Mouse (Mus musculus): ENCODE data around the gene Mettl2. TPM values are rescaled to one million over a fixed set of nuclear protein-coding genes. Genes with fewer than 3 reads are reported as not detected.
"Not testable (repeated sequence)": the region's sequence is repeated elsewhere in the genome, so short reads cannot be mapped to it uniquely, and the experiment has no call there.

Mettl2 gene
- polyA plus RNA-seq, 1 experiment = 18.5 TPM

DNA sequence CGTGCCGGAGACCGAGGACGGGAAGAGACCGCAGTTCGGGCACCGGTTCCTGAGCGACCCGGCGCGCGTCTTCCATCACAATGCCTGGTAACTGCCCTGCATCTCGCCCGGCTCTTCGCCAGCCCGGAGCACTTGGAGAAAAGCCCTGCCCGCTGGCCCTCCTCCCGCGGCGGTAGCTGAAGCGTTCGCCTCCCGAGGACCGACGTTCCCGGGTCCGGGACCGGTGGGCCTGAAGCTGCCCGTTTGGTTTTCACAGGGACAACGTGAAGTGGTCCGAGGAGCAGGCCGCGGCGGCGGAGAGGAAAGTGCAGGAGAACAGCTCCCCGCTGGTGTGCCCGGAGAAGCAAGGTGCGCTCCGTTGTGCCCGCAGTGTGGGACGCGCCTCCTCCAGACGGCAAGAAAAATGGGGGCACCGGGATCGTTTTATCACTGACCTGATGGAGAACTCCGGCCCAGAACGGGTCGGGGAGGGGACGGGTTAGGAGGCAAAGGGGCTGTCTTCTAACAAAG, 350 bp downstream of the Mettl2 start:
- Histone ChIP-seq H3K79me2 (ENCODE audit: control insufficient read depth, insufficient read depth) (peaks cover 51% of the 10 kb centered on the region), H3K79me3 (ENCODE audit: low read depth) (peaks cover 45% of the 10 kb centered on the region), H3K4me3 (ENCODE audit: insufficient read depth, poor library complexity, severe bottlenecking) (peak overlapping the region; percentile 100), H3K27me3 (ENCODE audit: control insufficient read depth, insufficient read depth, insufficient read length) (no peaks in the 10 kb centered on the region), H3K36me3 (ENCODE audit: control insufficient read depth, insufficient read depth) (peaks cover 36% of the 10 kb centered on the region), H3ac (ENCODE audit: control insufficient read depth, insufficient read length, low read depth) (peak overlapping the region; percentile 81)
- no peak for TF ChIP-seq MAX (IDR thresholded peaks at IDR 0.05)
- no peak for TF ChIP-seq CEBPB (IDR thresholded peaks at IDR 0.05; ENCODE audit: low read depth)
- TF ChIP-seq USF1 (IDR thresholded peaks at IDR 0.05; ENCODE audit: low read depth) = no peak
- TF ChIP-seq MYOG (IDR thresholded peaks at IDR 0.05; ENCODE audit: control insufficient read depth, extremely low read depth, insufficient read length) = no peak
- TF ChIP-seq MYOD1 (IDR thresholded peaks at IDR 0.05; ENCODE audit: control insufficient read depth, insufficient read length, low read depth) = no peak
- TF ChIP-seq CTCF (IDR thresholded peaks at IDR 0.05; ENCODE audit: control insufficient read depth, insufficient read depth, insufficient read length) = no peak
- no peak for TF ChIP-seq FOSL1 (IDR thresholded peaks at IDR 0.05; ENCODE audit: insufficient read depth, low read length, poor library complexity, severe bottlenecking)

GRCm38 (mm10) chr11:105135692-105136091, 9.5 kb downstream of the Mettl2 start:
- no peak overlapping the region for H3ac ChIP-seq (ENCODE audit: control insufficient read depth, insufficient read length, low read depth)
- H3K27me3 ChIP-seq (ENCODE audit: control insufficient read depth, insufficient read depth, insufficient read length) = no peaks in the 10 kb centered on the region
- H3K79me3 ChIP-seq (ENCODE audit: low read depth) = peaks cover 4% of the 10 kb centered on the region
- no peak overlapping the region for H3K4me3 ChIP-seq (ENCODE audit: insufficient read depth, poor library complexity, severe bottlenecking)
- H3K79me2 ChIP-seq (ENCODE audit: control insufficient read depth, insufficient read depth) = peaks cover 6% of the 10 kb centered on the region
- H3K36me3 ChIP-seq (ENCODE audit: control insufficient read depth, insufficient read depth) = peaks cover 99% of the 10 kb centered on the region
- TF ChIP-seq MYOG (IDR thresholded peaks at IDR 0.05; ENCODE audit: control insufficient read depth, extremely low read depth, insufficient read length) = no peak
- TF ChIP-seq FOSL1 (IDR thresholded peaks at IDR 0.05; ENCODE audit: insufficient read depth, low read length, poor library complexity, severe bottlenecking) = no peak
- TF ChIP-seq CTCF (IDR thresholded peaks at IDR 0.05; ENCODE audit: control insufficient read depth, insufficient read depth, insufficient read length) = no peak
- TF ChIP-seq USF1 (IDR thresholded peaks at IDR 0.05; ENCODE audit: low read depth) = no peak
- TF ChIP-seq CEBPB (IDR thresholded peaks at IDR 0.05; ENCODE audit: low read depth) = no peak
- no peak for TF ChIP-seq MYOD1 (IDR thresholded peaks at IDR 0.05; ENCODE audit: control insufficient read depth, insufficient read length, low read depth)
- no peak for TF ChIP-seq MAX (IDR thresholded peaks at IDR 0.05)

- H3ac ChIP-seq (ENCODE audit: control insufficient read depth, insufficient read length, low read depth); H3K79me3 ChIP-seq (ENCODE audit: low read depth); H3K4me3 ChIP-seq (ENCODE audit: insufficient read depth, poor library complexity, severe bottlenecking); H3K27me3 ChIP-seq (ENCODE audit: control insufficient read depth, insufficient read depth, insufficient read length); H3K79me2 ChIP-seq (ENCODE audit: control insufficient read depth, insufficient read depth): not testable (repeated sequence)
- peaks cover 90% of the 10 kb centered on the region for H3K36me3 ChIP-seq (ENCODE audit: control insufficient read depth, insufficient read depth)
Measured at GRCm38 (mm10) chr11:105137255-105137654, 11.0 kb downstream of the Mettl2 start.

- H3K79me2 ChIP-seq (ENCODE audit: control insufficient read depth, insufficient read depth); H3K4me3 ChIP-seq (ENCODE audit: insufficient read depth, poor library complexity, severe bottlenecking); H3K79me3 ChIP-seq (ENCODE audit: low read depth); H3K27me3 ChIP-seq (ENCODE audit: control insufficient read depth, insufficient read depth, insufficient read length); H3ac ChIP-seq (ENCODE audit: control insufficient read depth, insufficient read length, low read depth): not testable (repeated sequence)
- peaks cover 58% of the 10 kb centered on the region for H3K36me3 ChIP-seq (ENCODE audit: control insufficient read depth, insufficient read depth)
Measured at GRCm38 (mm10) chr11:105140512-105140911, 14.3 kb downstream of the Mettl2 start.

DNA sequence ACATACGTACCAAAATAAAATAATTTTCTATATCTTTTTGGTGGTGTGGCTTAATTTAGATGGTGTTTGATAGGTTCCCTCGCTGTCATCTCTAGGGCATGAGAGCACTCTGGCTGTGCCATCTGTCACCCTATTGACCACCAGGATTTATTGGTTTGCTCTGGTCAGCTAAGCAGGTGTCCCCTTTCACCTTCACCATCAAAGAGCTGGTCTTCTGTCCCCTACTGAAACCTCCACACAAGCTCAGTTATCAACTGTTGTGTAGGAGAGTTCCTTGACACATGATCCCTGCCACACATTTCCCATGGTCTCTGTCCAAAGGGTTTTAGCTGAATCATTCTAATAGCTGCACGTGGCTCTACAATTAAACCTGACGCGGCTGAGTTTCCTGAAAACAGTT, 14.9 kb downstream of the Mettl2 start:
- no peak for TF ChIP-seq CEBPB (IDR thresholded peaks at IDR 0.05; ENCODE audit: low read depth)
- no peak for TF ChIP-seq MYOG (IDR thresholded peaks at IDR 0.05; ENCODE audit: control insufficient read depth, extremely low read depth, insufficient read length)
- H3K4me3 ChIP-seq (ENCODE audit: insufficient read depth, poor library complexity, severe bottlenecking) = no peak overlapping the region
- H3K36me3 ChIP-seq (ENCODE audit: control insufficient read depth, insufficient read depth) = peaks cover 52% of the 10 kb centered on the region
- no peaks in the 10 kb centered on the region for H3K27me3 ChIP-seq (ENCODE audit: control insufficient read depth, insufficient read depth, insufficient read length)
- no peak overlapping the region for H3ac ChIP-seq (ENCODE audit: control insufficient read depth, insufficient read length, low read depth)
- H3K79me3 ChIP-seq (ENCODE audit: low read depth) = no peaks in the 10 kb centered on the region
- no peaks in the 10 kb centered on the region for H3K79me2 ChIP-seq (ENCODE audit: control insufficient read depth, insufficient read depth)

- TF ChIP-seq MAX (IDR thresholded peaks at IDR 0.05) (no peak), MYOG (IDR thresholded peaks at IDR 0.05; ENCODE audit: control insufficient read depth, extremely low read depth, insufficient read length) (no peak), FOSL1 (IDR thresholded peaks at IDR 0.05; ENCODE audit: insufficient read depth, low read length, poor library complexity, severe bottlenecking) (no peak), CTCF (IDR thresholded peaks at IDR 0.05; ENCODE audit: control insufficient read depth, insufficient read depth, insufficient read length) (no peak), MYOD1 (IDR thresholded peaks at IDR 0.05; ENCODE audit: control insufficient read depth, insufficient read length, low read depth) (no peak), USF1 (IDR thresholded peaks at IDR 0.05; ENCODE audit: low read depth) (no peak), CEBPB (IDR thresholded peaks at IDR 0.05; ENCODE audit: low read depth) (no peak)
Measured at GRCm38 (mm10) chr11:105143564-105143963, 17.3 kb downstream of the Mettl2 start.

More at GRCm38 (mm10) chr11:105143564-105143963, 17.3 kb downstream of the Mettl2 start:
- Histone ChIP-seq H3K4me3 (ENCODE audit: insufficient read depth, poor library complexity, severe bottlenecking) (no peak overlapping the region), H3ac (ENCODE audit: control insufficient read depth, insufficient read length, low read depth) (no peak overlapping the region), H3K79me3 (ENCODE audit: low read depth) (no peaks in the 10 kb centered on the region), H3K36me3 (ENCODE audit: control insufficient read depth, insufficient read depth) (peaks cover 28% of the 10 kb centered on the region), H3K27me3 (ENCODE audit: control insufficient read depth, insufficient read depth, insufficient read length) (no peaks in the 10 kb centered on the region), H3K79me2 (ENCODE audit: control insufficient read depth, insufficient read depth) (no peaks in the 10 kb centered on the region)
